Mouse (Mus musculus): Measurements from ENCODE around the gene Bicdl2. TPM values are rescaled to one million over a fixed set of nuclear protein-coding genes. Genes with fewer than 3 reads are reported as not detected.
A peak's percentile ranks its signal among the peaks of the same experiment; 100 is the strongest.

Bicdl2 gene
- polyA plus RNA-seq, 1 experiment, result 11.7 TPM

GRCm38 (mm10) chr17:23674271-23674952 lies 14.1 kb downstream of the Bicdl2 start:
- DNase-seq (ENCODE audit: low spot score), result no peak

- peak; percentile 59 for DNase-seq (ENCODE audit: low spot score)
Measured at GRCm38 (mm10) chr17:23675127-23675526, 14.8 kb downstream of the Bicdl2 start.

- peak; percentile 58 for DNase-seq (ENCODE audit: low spot score)
Measured at GRCm38 (mm10) chr17:23675564-23676281, 15.4 kb downstream of the Bicdl2 start.

GRCm38 (mm10) chr17:23676473-23677031 lies 16.2 kb downstream of the Bicdl2 start:
- peak; percentile 62 for DNase-seq (ENCODE audit: low spot score)

GRCm38 (mm10) chr17:23677236-23677679 lies 17.0 kb downstream of the Bicdl2 start, which contains the start of gene Tnfrsf12a:
TSS of gene Tnfrsf12a (minus strand) at chr17:23677468.
- peak; percentile 73 for DNase-seq (ENCODE audit: low spot score)

GRCm38 (mm10) chr17:23679127-23679835 lies 19.0 kb downstream of the Bicdl2 start, which contains the start of gene Cldn6:
TSS of gene Cldn6 (plus strand) at chr17:23679249.
- no peak for DNase-seq (ENCODE audit: low spot score)

- no peak for DNase-seq (ENCODE audit: low spot score)
Measured at GRCm38 (mm10) chr17:23680336-23680735, 20.0 kb downstream of the Bicdl2 start.

- DNase-seq (ENCODE audit: low spot score), result no peak
Measured at GRCm38 (mm10) chr17:23681086-23681485, 20.8 kb downstream of the Bicdl2 start.

GRCm38 (mm10) chr17:23682092-23682491 lies 21.8 kb downstream of the Bicdl2 start:
- no peak for DNase-seq (ENCODE audit: low spot score)

- no peak for DNase-seq (ENCODE audit: low spot score)
Measured at GRCm38 (mm10) chr17:23682530-23682929, 22.2 kb downstream of the Bicdl2 start.

GRCm38 (mm10) chr17:23683226-23683625 lies 22.9 kb downstream of the Bicdl2 start:
- no peak for DNase-seq (ENCODE audit: low spot score)

GRCm38 (mm10) chr17:23683856-23684672 lies 23.8 kb downstream of the Bicdl2 start, which contains the start of gene Cldn9:
TSS of gene Cldn9 (minus strand) at chr17:23684026.
- no peak for DNase-seq (ENCODE audit: low spot score)

GRCm38 (mm10) chr17:23694491-23694890 lies 34.2 kb downstream of the Bicdl2 start:
- no peak for DNase-seq (ENCODE audit: low spot score)

- DNase-seq (ENCODE audit: low spot score), result no peak
Measured at GRCm38 (mm10) chr17:23695801-23696200, 35.5 kb downstream of the Bicdl2 start.

GRCm38 (mm10) chr17:23699131-23700077 lies 39.1 kb downstream of the Bicdl2 start:
- DNase-seq (ENCODE audit: low spot score), result peak; percentile 51

GRCm38 (mm10) chr17:23700079-23700478 lies 39.8 kb downstream of the Bicdl2 start:
- peak; percentile 73 for DNase-seq (ENCODE audit: low spot score)

- DNase-seq (ENCODE audit: low spot score), result no peak
Measured at GRCm38 (mm10) chr17:23703301-23703700, 43.0 kb downstream of the Bicdl2 start.

GRCm38 (mm10) chr17:23704741-23705140 lies 44.4 kb downstream of the Bicdl2 start:
- no peak for DNase-seq (ENCODE audit: low spot score)

GRCm38 (mm10) chr17:23705525-23706104 lies 45.3 kb downstream of the Bicdl2 start:
- DNase-seq (ENCODE audit: low spot score), result no peak

Data from urinary bladder, adult 2 months (tissue).